Mouse (Mus musculus) lung, adult 2 months (tissue): ENCODE results near the gene Asb16.
A peak's percentile ranks its signal among the peaks of the same experiment; 100 is the strongest.

Source experiments
- CTCF ChIP-seq: fragments of 200-500 bp; IDR thresholded peaks from 2 replicates; pipeline ENCODE4 v1.5.1; 2011; ENCODE audit warnings: mild to moderate bottlenecking, low read length, control low read depth; ENCODE audit not compliant: insufficient read depth
- POLR2A ChIP-seq: fragments of 200-500 bp; IDR thresholded peaks from 2 replicates; pipeline ENCODE4 v1.6.1; 2011; ENCODE audit warnings: low read depth, mild to moderate bottlenecking, control low read depth, low read length, borderline replicate concordance; ENCODE audit errors: extremely low read depth

DNA sequence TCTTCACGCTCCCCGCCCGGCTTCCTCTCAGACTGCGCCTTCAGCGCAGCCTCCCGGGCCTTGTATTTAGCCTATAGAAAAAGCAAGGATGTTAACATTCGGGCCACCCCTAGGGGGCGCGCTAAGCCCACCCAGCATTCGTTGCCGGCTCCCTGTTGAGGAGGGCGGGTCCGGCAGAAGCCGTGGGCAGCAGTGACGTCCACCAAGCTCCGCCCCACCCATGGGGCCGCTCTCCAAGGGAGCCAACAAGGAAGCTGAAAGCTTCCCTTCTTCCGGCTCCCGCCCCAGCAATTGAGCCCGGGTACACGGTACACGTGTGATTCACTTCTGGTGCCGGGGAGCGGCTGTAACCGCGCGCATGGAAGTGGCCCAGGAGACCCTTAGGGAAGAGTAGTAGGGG lies 40.4 kb downstream of the Asb16 start:
- peak; percentile 76 for TF ChIP-seq CTCF
- TF ChIP-seq POLR2A, result peak; percentile 51; the same call in 1 of the 2 replicates
